Mouse (Mus musculus) right cerebral cortex, adult 18-20 months (tissue): ENCODE results near the gene Nf1.

Experiments used
- DNase-seq: peaks from one replicate; pipeline ENCODE4 v3.0.0; 2022; ENCODE audit warnings: mixed read lengths

The Nf1 gene

DNA sequence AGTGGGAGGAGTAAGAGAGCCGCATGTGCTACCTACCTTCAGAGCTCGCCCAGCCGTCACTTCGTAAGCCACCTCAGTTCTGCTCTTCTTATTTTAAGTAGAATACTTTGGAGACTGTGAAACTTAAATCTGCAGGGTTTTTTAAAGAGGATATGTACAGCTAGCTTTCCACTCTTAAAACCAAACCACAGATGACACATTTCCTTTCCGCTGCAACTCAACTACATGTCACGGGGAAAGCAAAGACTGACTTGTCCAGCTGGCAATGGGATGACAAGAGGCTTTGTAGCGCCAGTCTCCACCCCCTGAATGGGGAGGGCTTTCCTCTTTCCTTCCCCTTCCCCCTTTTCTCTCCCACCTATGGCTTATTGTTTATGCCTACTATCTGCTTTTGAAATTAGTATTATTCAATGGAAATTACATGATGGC is 190.9 kb downstream of the Nf1 start, which contains the start of the genes Evi2 and Evi2a:
Gene Evi2 (minus strand): TSS at position 257 of the 429 bp plus-strand sequence.
Gene Evi2a (minus strand): TSS at position 277 of the 429 bp plus-strand sequence.
- DNase-seq, result peak; percentile 50

DNA sequence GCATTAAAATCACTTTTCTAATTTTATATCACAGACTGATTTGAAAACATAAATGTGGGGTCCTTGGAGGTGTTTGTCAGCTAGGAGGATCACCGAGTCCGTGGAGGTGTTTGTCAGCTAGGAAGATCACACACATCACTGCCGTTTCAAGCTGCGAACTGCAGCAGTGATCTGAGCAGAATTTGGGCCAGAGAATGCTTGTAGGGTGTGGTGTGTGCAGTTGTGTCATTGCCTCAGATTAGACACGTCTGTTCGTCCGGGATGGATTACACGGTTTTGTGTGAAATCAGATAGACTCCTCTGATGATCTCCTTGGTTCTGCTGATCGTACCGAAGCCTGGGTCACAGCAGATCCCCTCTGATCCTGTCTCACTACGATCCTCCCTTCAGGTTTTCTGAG is 191.3 kb downstream of the Nf1 start:
- DNase-seq, result no peak

DNA sequence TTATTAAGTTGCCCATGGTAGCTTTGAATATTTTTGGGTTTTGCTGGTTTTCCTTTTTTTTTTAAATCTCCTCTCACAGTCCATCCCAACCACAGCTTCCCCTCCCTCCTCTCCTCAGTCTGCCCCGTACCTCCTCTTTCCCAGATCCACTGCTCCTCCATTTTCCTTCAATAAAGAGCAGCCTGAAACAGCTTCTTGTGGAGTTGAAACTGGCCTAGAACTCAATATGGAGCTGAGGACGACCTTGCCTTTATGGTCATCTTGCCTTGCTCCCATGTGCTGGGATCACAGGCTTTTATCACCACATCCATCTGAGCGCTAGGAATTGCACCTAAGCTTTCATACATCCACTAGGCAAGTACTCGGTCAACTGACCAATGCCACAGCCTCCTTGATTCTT is 192.0 kb downstream of the Nf1 start:
- DNase-seq, result no peak

DNA sequence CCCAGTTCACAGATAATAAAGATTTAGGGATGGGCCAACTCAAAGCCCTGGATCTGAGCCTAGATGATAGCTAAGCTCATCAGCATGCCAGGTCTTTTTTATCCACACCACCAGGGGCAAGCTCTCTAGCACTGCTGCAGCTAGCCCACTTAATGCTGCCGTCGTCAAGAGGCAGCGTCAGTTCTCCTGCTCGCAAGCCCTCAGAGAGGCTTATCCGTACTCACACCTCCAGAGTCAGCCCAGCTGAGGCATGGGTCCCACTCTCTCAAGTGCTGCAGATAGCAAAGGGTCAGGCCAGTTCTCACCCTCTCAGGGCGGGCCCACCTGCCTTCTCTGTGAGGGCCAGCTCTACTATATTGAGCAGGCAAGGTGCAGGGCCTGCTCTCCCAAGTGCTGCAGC is 193.8 kb downstream of the Nf1 start:
- no peak for DNase-seq

DNA sequence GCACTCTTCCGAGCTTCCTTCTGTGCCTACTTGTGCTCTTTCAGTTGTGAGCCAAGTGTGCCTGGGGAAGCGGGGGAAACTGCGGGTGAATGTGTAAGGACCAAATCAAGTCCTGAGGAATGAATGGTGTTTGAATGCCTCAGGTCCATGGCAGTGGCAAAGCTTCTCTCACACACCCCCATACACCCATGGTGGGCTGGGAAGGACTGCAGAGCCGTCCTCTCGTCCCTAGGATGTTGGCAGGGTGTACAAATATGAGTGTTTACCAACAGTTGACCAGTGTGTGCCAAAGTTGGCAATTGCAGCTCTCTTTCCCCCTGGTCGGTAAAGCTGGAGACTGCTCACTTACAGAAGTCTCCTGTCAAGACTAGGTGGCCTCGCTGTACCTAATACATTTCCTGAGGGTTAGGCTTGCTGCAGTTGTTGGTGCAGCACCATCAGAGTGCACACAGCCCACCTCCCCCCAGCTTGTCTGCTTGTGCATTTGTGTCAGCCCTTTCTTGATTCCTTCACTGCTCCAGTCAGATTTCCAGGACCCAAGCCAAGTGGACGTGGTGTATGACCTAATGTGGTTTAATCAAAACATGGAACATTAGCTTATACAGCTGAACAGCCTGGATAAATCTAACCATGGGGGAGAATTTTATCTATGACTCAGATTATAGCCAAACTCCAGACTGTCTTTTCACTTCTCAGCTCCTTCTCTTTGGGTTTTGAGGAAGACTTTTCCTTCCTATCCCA is 194.6 kb downstream of the Nf1 start:
- DNase-seq, result no peak

DNA sequence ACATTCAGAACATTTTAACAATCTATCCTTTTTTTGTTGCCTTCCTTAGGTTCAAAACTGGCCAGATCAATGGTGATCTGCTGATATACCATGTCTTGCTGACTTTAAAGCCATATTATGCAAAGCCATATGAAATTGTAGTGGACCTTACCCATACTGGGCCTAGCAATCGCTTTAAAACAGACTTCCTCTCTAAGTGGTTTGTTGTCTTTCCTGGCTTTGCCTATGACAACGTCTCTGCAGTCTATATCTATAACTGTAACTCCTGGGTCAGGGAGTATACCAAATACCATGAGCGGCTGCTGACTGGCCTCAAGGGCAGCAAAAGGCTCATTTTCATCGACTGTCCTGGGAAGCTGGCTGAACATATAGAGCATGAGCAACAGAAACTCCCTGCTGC is 196.1 kb downstream of the Nf1 start:
- DNase-seq, result no peak

DNA sequence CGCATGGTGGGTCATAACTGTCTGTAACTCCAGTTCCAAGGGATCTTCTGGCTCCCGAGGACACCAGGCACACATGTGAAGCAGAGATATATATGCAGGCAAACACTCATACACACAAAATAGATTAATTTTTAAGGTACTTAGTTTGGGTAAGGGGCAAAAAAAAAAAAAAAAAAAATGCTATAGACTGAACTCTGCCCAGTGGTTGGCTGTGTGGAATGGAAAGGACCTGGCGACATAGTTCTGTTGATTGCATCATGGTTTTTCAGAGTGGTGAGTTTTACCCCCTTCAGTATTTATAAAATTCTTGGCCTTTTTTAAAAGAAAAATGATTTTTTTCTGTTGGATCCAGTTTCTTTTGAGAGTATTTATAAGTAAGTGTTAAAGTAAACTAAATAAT is 196.8 kb downstream of the Nf1 start:
- no peak for DNase-seq

DNA sequence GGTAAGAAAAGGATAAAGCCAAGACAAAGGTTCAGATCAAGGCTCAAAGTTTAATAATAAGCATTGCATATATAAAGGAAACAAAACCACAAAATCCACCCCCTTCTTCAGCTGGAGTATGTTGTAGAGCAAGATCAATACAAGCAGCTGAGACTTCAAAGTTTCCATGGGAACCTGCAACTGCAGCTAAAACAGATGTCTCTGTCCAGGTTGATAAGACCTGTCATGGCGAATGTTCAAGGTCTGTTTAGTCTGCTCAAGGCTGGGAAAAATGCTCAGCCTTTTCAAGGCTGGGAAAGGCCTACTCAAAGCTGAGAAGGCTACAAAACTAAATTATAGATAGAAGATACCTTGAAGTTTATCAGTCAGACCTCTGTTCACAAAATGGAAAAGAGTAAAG is 213.1 kb downstream of the Nf1 start:
- DNase-seq, result no peak

DNA sequence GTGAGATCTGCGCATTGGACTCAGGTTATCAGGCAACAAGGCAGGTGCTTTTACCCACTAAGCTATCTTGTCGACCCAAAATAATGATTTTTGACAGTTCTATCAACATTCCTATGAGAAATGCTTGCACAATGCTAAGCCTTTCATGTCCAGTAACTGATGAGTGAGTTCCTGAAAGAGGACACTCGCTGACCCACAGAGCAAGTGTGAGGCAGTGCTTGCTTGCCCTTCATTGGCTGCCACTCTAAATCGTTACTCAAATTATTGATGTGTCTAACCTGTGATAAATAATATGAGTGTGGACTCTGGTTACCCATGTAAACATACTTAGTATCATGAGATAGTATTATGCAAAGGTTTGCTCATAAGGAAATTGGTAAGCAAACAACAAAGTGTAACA is 221.0 kb downstream of the Nf1 start:
- no peak for DNase-seq

DNA sequence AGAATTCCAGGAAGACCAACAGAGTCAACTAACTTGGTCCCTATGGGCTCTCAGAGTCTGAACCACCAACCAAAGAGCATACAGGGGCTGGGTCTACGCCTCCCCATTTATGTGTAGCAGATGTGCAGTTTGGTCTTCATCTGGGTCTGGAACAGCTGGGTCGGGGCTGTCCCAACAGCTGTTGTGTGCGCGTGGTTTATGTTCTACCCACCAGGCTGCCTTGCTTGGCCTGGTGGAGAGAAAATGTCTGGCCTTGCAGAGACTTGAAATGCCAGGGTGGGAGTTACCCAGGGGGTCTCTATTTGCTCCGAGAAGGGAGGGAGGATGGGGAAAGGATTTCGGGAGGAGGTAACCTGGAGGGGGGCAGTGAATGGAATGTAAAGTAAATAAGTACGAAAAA is 224.0 kb downstream of the Nf1 start:
- no peak for DNase-seq

DNA sequence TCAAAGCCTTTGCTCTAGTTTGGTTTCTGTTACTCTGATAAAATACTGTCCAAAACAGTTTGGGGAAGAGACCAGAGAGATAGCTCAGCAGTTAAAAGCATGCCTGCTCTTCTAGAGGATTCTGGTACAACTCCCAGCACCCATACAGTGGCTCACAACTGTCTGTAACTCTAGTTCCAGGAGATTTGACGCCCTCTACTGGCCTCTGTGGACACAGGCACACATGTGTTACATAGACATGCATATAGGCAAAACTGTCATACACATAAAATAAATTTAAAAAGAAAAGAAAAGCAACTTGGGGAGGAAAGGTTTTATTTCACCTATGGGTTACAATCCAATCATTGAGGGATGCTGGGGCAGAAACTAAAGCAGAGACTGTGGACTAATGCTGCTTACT is 227.5 kb downstream of the Nf1 start:
- DNase-seq, result no peak

DNA sequence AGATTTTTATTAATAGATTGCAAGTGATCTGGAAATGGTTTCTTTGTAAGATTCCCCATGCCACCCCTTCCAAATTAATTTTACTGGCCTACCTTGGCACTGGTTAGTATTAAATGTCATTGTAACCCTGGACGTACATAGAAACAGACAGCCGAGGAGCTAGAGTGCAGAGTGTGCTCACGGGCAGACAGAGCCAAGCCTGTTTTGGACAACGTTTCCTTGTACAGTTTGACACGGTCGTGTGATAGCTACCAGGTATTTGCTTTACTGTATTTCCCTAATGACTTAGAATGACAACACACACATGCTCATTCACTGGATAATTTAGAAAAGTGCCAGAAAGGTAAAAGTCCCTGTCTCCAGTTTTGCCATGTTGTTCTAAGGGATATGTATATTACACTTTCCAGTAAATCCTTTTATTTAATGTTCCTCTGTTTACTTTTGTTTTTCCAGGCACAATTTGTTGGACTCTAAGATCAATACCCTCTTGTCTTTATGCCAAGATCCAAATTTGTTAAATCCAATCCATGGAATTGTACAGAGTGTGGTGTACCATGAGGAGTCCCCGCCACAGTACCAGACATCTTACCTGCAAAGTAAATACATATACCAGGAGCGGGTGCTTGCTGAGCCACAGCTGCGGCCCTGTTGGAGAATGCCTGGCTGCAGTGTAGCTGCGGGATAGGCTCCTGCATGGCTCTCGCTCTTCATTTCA is 228.9 kb downstream of the Nf1 start:
- no peak for DNase-seq

DNA sequence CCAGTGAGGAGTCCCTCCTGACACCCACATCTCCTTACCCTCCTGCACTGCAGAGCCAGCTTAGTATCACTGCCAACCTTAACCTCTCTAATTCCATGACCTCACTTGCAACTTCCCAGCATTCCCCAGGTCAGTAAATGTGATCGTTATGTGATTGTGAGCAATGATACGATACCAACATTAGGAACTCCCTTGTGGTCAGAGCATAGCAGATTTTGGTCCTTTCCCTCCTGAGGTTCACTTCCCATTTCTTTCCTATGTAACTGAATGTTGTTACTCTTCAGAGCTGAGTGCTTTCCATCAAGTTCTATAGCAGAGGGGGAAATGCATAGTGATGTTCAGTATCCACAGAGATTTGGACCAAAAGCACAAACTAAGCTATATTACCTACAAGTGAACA is 230.8 kb downstream of the Nf1 start:
- DNase-seq, result no peak

DNA sequence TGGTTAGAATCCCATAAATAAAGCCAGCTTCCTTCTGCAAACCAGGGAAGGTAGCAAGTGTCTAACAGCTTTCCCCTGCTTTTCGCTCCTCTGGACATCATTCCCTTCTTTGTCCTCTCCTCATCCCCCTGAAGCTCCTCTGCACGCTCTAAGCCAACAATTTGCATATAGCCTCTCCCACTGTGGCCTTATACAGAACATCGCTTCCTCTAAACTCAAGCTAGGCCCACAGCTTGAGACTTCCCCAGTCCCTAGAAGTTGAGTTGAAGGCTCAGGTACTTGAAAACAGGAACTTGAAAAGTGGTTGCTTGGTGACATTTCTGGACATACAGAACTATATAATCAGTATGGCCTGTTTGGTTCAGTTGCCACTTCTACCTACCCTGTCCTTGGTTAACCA is 234.3 kb downstream of the Nf1 start:
- DNase-seq, result no peak

DNA sequence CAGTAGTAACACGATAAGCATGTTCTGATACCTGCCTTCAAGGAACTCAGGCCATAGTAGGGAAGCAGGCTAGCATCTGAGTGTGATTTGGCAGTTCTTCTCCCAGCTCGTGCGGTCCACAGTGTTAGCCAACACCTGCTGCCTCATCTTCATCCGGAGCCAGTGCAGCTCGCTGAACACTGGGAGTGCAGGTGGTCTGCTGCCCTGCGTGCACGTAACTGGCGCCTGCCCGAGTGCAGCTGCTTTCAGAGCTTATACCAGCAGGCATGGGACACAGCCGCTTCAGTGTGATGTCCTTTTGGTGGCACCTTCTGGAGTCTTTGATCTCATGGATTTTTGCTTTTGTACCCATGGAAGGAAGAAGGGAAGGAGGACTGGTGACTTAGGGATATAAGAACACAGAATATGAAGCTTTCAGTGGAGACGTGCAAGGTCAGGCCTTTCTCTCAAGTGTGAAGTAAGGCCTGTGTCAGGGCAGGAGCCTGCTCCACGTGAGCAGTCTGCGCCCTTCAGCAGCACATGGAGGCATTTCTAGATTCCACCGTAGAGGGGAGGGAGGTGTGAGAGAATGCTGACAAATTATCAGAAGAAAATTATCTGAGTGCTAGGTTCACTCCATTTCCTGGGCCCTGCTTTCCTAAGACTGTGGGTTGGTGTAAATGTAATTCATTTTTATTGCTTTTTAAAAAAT is 236.0 kb downstream of the Nf1 start:
- DNase-seq, result no peak

DNA sequence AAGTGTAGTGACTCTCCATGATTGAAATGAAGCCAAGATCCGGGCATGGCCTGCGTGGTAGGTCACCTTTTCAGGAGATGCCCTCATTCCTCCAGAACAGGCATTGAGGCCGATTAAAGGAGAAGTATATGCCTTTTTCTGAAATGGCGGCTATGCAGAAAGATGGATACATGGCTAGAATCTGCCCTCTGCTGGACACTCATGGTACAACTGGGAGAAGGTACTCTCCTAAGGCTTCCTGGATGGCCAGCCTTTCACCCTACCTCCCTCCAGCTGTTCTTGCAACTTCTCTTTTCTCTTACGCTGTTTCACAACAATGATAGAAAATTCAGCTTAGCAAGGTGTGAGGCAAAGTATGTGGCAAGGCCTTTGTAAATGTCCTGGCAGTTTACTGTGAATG is 238.2 kb downstream of the Nf1 start:
- peak; percentile 84 for DNase-seq

DNA sequence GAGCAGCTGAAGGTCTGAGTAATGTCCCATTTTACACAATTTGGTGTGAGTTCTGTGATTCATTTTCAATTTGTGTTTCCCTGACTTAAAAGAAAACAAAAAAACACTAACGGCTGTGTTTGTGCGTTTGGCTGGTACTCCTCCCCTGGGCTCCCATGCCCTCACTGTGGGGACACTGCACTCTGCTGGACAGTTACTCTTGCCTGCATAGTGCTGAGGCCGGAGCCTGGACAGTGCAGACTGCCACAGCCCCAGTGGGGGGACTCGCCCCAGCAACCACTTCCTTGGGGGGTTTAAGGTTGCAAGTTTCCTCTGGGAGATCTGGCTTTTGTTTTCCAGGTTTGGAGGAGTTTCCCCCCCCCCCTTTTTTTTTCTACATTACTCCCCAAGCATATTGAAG is 241.2 kb downstream of the Nf1 start:
- DNase-seq, result no peak

DNA sequence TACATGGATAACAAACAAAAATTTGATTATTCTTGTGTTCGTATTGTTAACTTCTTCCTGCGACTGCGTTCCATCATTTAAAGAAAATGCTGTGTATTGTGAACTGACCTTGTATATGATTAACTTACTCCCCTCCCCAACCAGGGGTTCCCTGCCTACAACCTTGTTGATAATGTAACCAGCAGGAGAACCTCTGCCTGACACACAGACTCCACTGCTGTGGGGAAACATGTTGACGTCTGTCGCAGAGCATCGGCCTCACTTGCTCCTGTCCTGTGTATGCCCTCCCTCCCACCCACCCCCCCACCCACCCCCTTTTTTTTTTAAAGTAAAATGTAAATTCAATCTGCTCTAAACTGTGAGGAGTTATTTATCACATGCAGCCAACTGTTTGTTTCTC is 241.8 kb downstream of the Nf1 start:
- no peak for DNase-seq

DNA sequence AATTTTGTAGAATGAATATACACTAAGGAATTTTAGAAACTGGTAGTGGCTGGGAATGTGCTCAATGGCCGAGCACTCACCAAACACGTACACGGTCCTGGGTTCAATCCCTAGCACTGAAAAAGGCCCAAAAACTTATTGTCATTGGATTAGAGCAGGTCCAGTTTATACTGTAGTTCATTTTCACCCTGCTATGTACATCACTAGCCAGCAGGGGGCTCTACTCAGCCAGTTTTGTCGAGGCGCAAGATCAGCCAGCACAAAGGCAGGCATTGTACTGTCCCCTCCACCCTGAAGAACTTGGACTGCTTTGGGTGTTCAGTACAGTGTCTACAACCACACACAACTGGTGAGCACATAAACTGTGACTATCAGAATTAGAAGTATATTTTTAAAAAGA is 244.7 kb downstream of the Nf1 start:
- peak; percentile 76 for DNase-seq

DNA sequence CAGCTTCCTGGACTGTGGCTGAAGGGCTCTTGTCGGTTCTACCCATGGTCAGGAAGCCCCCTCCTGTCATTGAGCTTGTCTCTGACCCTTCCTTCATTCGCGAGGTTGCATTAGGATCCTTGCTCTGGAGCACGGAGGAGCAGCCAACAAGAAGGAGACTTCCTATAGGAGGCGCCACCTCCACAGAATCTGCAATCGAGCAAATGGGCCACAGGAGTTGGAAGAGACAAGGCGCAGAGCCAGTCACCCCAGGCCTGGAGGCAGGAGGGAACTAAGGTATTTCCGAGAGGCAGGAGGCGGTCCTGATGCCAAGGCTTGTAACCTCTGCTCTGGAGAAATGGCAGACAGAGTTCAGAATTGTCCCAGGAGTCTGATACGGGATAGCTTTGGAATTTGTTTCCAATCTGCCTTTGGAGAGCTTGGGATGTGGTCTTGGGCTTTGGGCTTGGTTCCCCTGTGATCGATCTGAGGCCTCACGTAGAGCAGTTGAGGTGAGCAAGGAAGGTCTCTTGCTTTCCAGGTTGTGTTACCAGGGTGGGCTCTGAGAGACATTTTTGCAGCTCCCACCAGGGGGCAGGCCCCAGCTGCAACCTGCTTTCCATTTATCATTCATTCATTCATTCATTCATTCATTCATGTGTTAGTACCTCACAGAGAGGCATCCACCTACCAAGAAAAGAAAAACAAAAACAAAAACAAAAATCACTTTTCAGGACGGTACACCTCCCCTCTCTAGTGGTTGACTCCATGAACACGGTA is 250.0 kb downstream of the Nf1 start:
- peak; percentile 44 for DNase-seq

DNA sequence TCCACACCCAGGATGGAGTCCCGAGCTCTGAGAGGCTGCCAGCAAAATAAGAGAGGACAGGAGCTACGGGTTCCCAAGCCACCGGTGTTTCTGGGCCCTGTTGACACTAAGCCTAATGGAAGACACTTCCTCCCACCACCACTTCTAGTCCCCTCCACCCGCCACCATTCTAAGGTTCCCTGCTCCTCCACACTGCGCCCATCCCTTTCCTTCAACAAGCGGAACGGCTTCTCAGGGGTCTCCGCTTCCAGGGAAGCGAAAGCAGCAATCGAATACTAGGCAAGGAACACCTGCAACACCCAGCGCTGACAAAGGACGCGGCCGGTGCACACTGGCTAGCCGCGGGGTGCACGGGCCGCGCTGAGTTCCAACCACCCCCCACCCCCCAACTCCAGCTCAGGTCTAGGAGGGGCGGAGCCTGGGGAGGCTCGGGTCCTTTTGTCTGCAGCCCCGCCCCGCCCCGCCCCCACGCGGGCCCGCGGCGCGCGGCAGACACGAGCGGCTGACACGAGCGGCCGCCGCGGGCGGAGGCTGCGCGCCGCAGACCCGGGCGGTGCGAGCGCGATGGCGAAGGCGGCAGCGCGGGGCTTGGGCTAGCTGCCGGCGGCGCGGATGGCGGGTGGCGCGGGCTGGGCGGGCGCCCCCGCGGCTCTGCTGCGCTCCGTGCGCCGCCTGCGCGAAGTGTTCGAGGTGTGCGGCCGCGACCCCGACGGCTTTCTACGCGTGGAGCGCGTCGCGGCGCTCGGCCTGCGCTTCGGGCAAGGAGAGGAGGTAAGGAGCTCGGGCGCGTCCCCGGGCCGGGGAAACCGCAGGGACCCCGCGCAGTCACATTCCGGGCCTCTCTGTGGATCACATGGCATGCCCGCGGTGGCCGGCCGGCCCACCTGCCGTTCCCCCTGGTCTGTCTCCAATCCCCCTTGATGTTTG is 251.4 kb downstream of the Nf1 start, which contains the start of gene Rab11fip4:
Gene Rab11fip4 (plus strand): TSS at position 549 of the 927 bp plus-strand sequence.
- DNase-seq, result peak; percentile 68

DNA sequence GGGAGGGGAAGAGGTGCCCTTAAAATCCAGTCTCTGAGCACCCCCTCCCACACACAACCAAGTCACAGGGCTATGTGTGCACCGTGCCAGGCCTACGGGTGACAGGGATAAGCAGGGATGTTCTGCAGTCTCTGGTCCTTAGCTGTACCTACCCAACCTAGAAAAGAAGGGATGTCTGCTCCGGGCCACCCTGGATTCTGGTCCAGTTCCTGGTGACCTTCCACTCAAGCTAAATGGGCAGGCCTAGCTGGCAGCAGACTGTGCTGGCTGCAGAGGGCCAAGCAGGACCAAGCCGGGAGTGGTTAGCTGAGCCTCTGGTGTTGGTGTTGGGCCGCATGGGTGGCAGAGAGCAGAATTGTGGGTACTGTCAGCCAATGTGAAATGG is 252.1 kb downstream of the Nf1 start:
- DNase-seq, result peak; percentile 43
